Mouse (Mus musculus) right cerebral cortex, postnatal 14 days (tissue): ENCODE measurements at regions not wholly inside any gene's neighbourhood (a gene's known extent, or its start where the extent isn't known, plus 50 kb on each side); places are given as distances from the start of the nearest gene placed in this dataset.

Experiments
- DNase-seq: peaks from one replicate; pipeline ENCODE4 v3.0.0; 2022

DNA sequence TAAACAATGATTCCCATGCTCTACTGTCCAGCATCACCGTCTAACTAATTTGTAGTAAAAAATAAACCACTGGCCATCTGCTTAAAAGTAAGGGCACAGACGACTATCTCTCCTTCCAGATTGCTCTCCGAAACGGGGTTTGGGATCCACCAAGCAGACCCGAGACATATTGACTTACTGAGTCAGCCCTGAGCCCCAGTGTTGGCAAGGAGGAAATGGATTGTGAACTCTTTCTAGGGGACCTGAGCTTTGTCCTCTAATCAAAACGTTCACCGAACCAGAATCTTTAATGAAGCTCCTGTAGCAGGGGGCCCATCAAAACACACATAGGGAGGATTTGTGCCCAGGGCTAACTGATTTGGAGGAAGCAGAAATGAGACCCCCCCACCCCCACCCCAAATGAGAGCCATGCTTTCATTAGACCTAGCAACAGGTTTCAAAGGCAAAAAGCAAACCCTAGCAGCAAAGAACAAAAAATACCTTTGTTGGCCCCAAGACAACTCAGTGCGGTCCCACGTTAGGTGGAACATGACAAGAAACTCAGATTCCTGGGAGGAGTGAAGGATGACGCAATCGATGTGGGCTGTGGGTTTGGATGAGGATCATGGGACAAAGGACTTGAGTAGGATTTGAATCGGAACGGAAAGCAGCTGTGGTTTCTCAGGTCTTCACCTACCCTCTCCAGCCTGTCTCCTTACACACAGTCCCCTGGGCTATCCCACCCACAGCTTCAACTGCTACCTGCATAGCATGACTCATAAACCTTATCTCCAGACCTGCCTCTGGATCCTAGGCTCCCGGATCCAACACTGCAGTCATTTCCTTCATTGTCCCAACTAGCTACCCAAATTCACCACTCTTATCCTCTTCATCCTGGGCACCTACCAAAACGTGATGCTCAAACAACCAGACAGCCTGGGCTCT is 62.2 kb upstream of the Rreb1 start:
- no peak for DNase-seq

DNA sequence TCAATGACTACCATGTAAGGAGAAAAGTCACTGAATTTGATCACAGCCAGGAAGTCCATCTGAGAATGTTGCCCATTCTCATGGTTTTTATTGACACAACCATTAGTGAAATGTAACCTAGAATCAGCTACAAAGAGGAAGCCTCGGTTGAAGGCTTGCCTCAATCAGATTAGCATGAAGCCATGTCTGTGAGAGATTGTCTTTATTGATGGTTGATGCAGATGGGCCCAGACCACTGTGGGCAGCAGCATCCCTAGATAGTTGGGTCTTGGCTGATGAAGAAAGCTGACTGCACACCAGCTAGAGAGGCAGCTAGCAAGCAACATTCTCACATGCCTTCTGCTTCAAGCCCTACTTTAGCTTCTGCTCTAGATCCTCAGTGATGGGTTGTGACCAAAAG is 60.4 kb upstream of the Rreb1 start:
- no peak for DNase-seq

DNA sequence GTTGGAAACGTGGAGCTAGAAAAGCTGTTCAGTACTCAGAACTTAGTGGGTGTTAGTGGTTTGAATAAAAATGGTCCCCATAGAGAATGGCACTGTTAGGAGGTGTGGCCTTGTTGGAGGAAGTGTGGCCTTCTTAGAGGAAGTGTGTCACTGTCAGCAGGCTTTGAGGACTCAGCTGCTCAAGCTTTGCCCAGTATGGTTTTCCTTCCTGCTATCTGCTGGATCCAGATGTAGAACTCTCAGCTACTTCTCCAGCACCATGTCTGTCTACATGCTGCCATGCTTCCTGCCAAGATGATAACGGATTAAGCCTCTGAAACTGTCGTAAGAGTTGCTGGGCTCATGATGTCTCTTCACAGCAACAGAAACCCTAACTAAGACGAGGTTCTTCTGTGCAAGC is 59.8 kb upstream of the Rreb1 start:
- no peak for DNase-seq
